Comparison of ENCODE assay signal across 9 mouse cellular contexts in genomic region chr11:19962796-19963195, GRCm38 (mm10). TPM values are rescaled to one million over a fixed set of nuclear protein-coding genes. Genes with fewer than 3 reads are reported as not detected.
DNase-seq lines count a peak whose midpoint lies in the region; ATAC-seq and TF ChIP-seq lines count a peak whose summit lies in the region.
"Had no signal": no experiment of that assay in that cellular context is flagged by ENCODE, and none has a peak within 500 bp of the region (broad histone marks: within the 10 kb centered on the region; RNA-seq: fewer than 3 reads in every experiment).

No protein-coding gene starts in this region.

- peaks cover 74% of the 10 kb centered on the region for H3K4me1 ChIP-seq in heart, embryonic 10.5 days
- peaks cover 54% of the 10 kb centered on the region for H3K4me1 ChIP-seq in heart, embryonic 11.5 days (ENCODE audit: control insufficient read depth, insufficient read depth, low read length)
- H3K4me1 ChIP-seq in small intestine, adult 2 months (ENCODE audit: control insufficient read depth, insufficient read depth, insufficient read length, low read length): peaks cover 21% of the 10 kb centered on the region

- no peak overlapping the region for H3K9ac ChIP-seq in heart, embryonic 11.5 days (ENCODE audit: low read depth, low read length)

- no peaks in the 10 kb centered on the region for H3K9me3 ChIP-seq in heart, embryonic 10.5 days
- H3K9me3 ChIP-seq in heart, embryonic 11.5 days (replicated peaks; ENCODE audit: control insufficient read depth, low read length): no peaks in the 10 kb centered on the region

- DNase-seq in heart, embryonic 10.5 days (ENCODE audit: low spot score): no peak
- DNase-seq in c-Kit-positive CD71-positive TER-119-positive erythroid progenitor cells, embryonic 14.5 days (ENCODE audit: low spot score): peak; percentile 23
- DNase-seq in kidney, adult 9 months: peak; percentile 50
- DNase-seq in cerebellum, adult 11-12 months: no peak
- no peak for DNase-seq in left cerebral cortex, adult 2 months (ENCODE audit: extremely low spot score in 1 of 2, low spot score in 2 of 2)
- DNase-seq: midbrain, embryonic 14.5 days had no signal

- WGBS in heart, embryonic 10.5 days: 9% methylated on average over 5 of the region's 5 CpGs
- 14% methylated on average over 5 of the region's 5 CpGs for whole genome bisulfite sequencing in heart, embryonic 11.5 days (ENCODE audit: insufficient replicate concordance)
- WGBS in small intestine, adult 2 months: 21% methylated on average over 5 of the region's 5 CpGs

- no peak for ATAC-seq in heart, embryonic 11.5 days (replicated peaks; ENCODE audit: insufficient number of reproducible peaks, low FRiP score, low TSS enrichment)
- ATAC-seq in monocyte, adult 5-6 weeks (replicated peaks; ENCODE audit: insufficient number of reproducible peaks, low FRiP score, low TSS enrichment, poor library complexity, severe bottlenecking): no peak

- H3K4me2 ChIP-seq in heart, embryonic 11.5 days: no peak overlapping the region; the same call in 1 of the 2 replicates

- no peaks in the 10 kb centered on the region for H3K36me3 ChIP-seq in heart, embryonic 10.5 days
- H3K36me3 ChIP-seq in heart, embryonic 11.5 days (ENCODE audit: control insufficient read depth, insufficient read depth, low read length): no peaks in the 10 kb centered on the region
- H3K36me3 ChIP-seq in small intestine, adult 2 months (ENCODE audit: control insufficient read depth, insufficient read depth, low read length): 0 out of 2 replicates have a peak, but pooled peaks cover 3% of the 10 kb centered on the region

- no peaks in the 10 kb centered on the region for H3K27me3 ChIP-seq in heart, embryonic 10.5 days (ENCODE audit: insufficient read depth, poor library complexity, severe bottlenecking)
- no peaks in the 10 kb centered on the region for H3K27me3 ChIP-seq in heart, embryonic 11.5 days (ENCODE audit: control insufficient read depth, insufficient read depth, low read length)
- no peaks in the 10 kb centered on the region for H3K27me3 ChIP-seq in small intestine, adult 2 months (ENCODE audit: control insufficient read depth, insufficient read depth, low read length)

- no peak for TF ChIP-seq CTCF in small intestine, adult 2 months (IDR thresholded peaks at IDR 0.05; ENCODE audit: extremely low read depth, insufficient read length, insufficient replicate concordance, low read depth, low read length)
- no peak for TF ChIP-seq CTCF in left cerebral cortex, adult 2 months (IDR thresholded peaks at IDR 0.05)

- no peak overlapping the region for H3K4me3 ChIP-seq in heart, embryonic 10.5 days
- H3K4me3 ChIP-seq in heart, embryonic 11.5 days (ENCODE audit: low read depth, low read length): no peak overlapping the region
- no peak overlapping the region for H3K4me3 ChIP-seq in small intestine, adult 2 months (ENCODE audit: low read depth, low read length)
- no peak overlapping the region for H3K4me3 ChIP-seq in left cerebral cortex, adult 2 months

- TF ChIP-seq POLR2A in small intestine, adult 2 months (IDR thresholded peaks at IDR 0.05; ENCODE audit: low read depth, low read length): no peak

- intact Hi-C loops in left cerebral cortex, adult 2 months (cut with DNase I): no loop called here

- H3K27ac ChIP-seq in heart, embryonic 10.5 days: peak overlapping the region; percentile 60
- H3K27ac ChIP-seq in heart, embryonic 11.5 days (ENCODE audit: low read depth, low read length): no peak overlapping the region
- H3K27ac ChIP-seq in small intestine, adult 2 months (ENCODE audit: insufficient read depth, low read depth, low read length): peak overlapping the region; percentile 45; the same call in 1 of the 2 replicates
- no peak overlapping the region for H3K27ac ChIP-seq in left cerebral cortex, adult 2 months

RNA-seq across cellular contexts. Expression of gene Spred2, which starts 38.6 kb away (rescaled TPM):
- 4.4 and 6.7 TPM in 2 replicates for polyA plus RNA-seq in heart, embryonic 10.5 days (2016; fragmentation: Nextera tagmentation; extraction: Ambion mirVana)
- polyA plus RNA-seq in heart, embryonic 11.5 days (2014; fragmentation: Nextera tagmentation; extraction: Ambion mirVana): 4.4 and 4.7 TPM in 2 replicates
- polyA plus RNA-seq in small intestine, adult 2 months (2012; rRNA removed): 8.2 and 21.2 TPM in 2 replicates
- total RNA-seq in monocyte, adult 5-6 weeks (2017): 4.4 to 10.0 TPM (median 6.4 TPM) in 3 replicates
- 100 to 1,000 TPM; 102 to 119 TPM for total RNA-seq in left cerebral cortex, adult 2 months (2021)

Comparison
In these comparisons a context has a peak if more than half of its experiments do, and no peak if none do; other contexts are left out.
1. H3K27ac ChIP-seq: peak in heart, embryonic 10.5 days (single experiment) and small intestine, adult 2 months (single experiment); none in heart, embryonic 11.5 days (single experiment) and left cerebral cortex, adult 2 months (single experiment).
2. DNase-seq: peak in c-Kit-positive CD71-positive TER-119-positive erythroid progenitor cells, embryonic 14.5 days (single experiment) and kidney, adult 9 months (single experiment); none in heart, embryonic 10.5 days (single experiment), cerebellum, adult 11-12 months (single experiment) and left cerebral cortex, adult 2 months (0 of 2).